Mouse (Mus musculus) heart, postnatal 14 days (tissue): ENCODE measurements around the gene Syk. TPM values are rescaled to one million over a fixed set of nuclear protein-coding genes. Genes with fewer than 3 reads are reported as not detected.

Experiments used
- DNase-seq, 2 experiments: peaks; one replicate each; pipeline ENCODE4 v3.0.0; 2021 to 2022
- intact Hi-C: fragments of 180-260 bp; cut with DNase I; formaldehyde crosslinking; loops from one replicate; pipeline ENCODE4 v1.15.1; 2025
- total RNA-seq, 2 experiments: library from RNA; stranded (reverse); gene quantifications; 2 replicates each; pipeline ENCODE4 v1.2.3; 2021

Gene Syk
- total RNA-seq, 2 experiments from 2014 or later, result 19.1 to 20.8 TPM

GRCm38 (mm10) chr13:52596692-52597091 is 13.7 kb downstream of the Syk start:
- intact Hi-C loops, result no loop called here
- DNase-seq, result no peak

- intact Hi-C loops, result no loop called here
- DNase-seq, result no peak
Observed at GRCm38 (mm10) chr13:52597092-52597678, 14.2 kb downstream of the Syk start.

- intact Hi-C loops, result no loop called here
- no peak for DNase-seq
Observed at GRCm38 (mm10) chr13:52598233-52598632, 15.3 kb downstream of the Syk start.

GRCm38 (mm10) chr13:52600015-52600643 is 17.2 kb downstream of the Syk start:
- DNase-seq, result no peak
- intact Hi-C loops, result no loop called here

GRCm38 (mm10) chr13:52602752-52603151 is 19.8 kb downstream of the Syk start:
- intact Hi-C loops, result no loop called here
- no peak for DNase-seq

GRCm38 (mm10) chr13:52603704-52604349 is 20.9 kb downstream of the Syk start:
- no peak for DNase-seq
- intact Hi-C loops, result no loop called here

GRCm38 (mm10) chr13:52605006-52605405 is 22.0 kb downstream of the Syk start:
- intact Hi-C loops, result no loop called here
- DNase-seq, result no peak

GRCm38 (mm10) chr13:52605911-52606310 is 22.9 kb downstream of the Syk start:
- intact Hi-C loops, result no loop called here
- DNase-seq, result peak; percentile 70 to 78

- intact Hi-C loops, result no loop called here
- DNase-seq, result peak in 1 of 2 experiments; percentile 19
Observed at GRCm38 (mm10) chr13:52606656-52607275, 23.8 kb downstream of the Syk start.

GRCm38 (mm10) chr13:52607964-52608363 is 25.0 kb downstream of the Syk start:
- intact Hi-C loops, result no loop called here

GRCm38 (mm10) chr13:52610463-52610862 is 27.5 kb downstream of the Syk start:
- intact Hi-C loops, result no loop called here
- DNase-seq, result no peak

More at GRCm38 (mm10) chr13:52607964-52608363, 25.0 kb downstream of the Syk start:
- no peak for DNase-seq

GRCm38 (mm10) chr13:52613266-52613665 is 30.3 kb downstream of the Syk start:
- intact Hi-C loops, result no loop called here
- DNase-seq, result no peak

GRCm38 (mm10) chr13:52615085-52615484 is 32.1 kb downstream of the Syk start:
- intact Hi-C loops, result no loop called here
- no peak for DNase-seq

GRCm38 (mm10) chr13:52617096-52617714 is 34.2 kb downstream of the Syk start:
- intact Hi-C loops, result no loop called here
- no peak for DNase-seq

GRCm38 (mm10) chr13:52618592-52618991 is 35.6 kb downstream of the Syk start:
- intact Hi-C loops, result no loop called here
- no peak for DNase-seq

- DNase-seq, result no peak
- intact Hi-C loops, result no loop called here
Observed at GRCm38 (mm10) chr13:52619482-52619881, 36.5 kb downstream of the Syk start.

- peak; percentile 78 to 84 for DNase-seq
- intact Hi-C loops, result loop anchor here (2.0 to 5.0 kb wide), 3 partner anchors 57 to 787 kb away; no protein-coding TSS in a partner anchor
Observed at GRCm38 (mm10) chr13:52624038-52624437, 41.1 kb downstream of the Syk start.

GRCm38 (mm10) chr13:52628602-52629001 is 45.6 kb downstream of the Syk start:
- DNase-seq, result peak; percentile 41 to 60
- intact Hi-C loops, result loop anchor here (5.0 kb wide), 1 partner anchor 356 kb away; no protein-coding TSS in a partner anchor

- no peak for DNase-seq
- intact Hi-C loops, result no loop called here
Observed at GRCm38 (mm10) chr13:52631624-52632023, 48.7 kb downstream of the Syk start.

GRCm38 (mm10) chr13:52635484-52635883 is 52.5 kb downstream of the Syk start:
- intact Hi-C loops, result no loop called here
- no peak for DNase-seq
